Mouse (Mus musculus): Measurements from ENCODE around the gene Upf3b. TPM values are rescaled to one million over a fixed set of nuclear protein-coding genes. Genes with fewer than 3 reads are reported as not detected.
"Not testable (repeated sequence)": the region's sequence is repeated elsewhere in the genome, so short reads cannot be mapped to it uniquely, and the experiment has no call there.

Upf3b gene
- 32.4 and 33.6 TPM in 2 replicates for polyA plus RNA-seq (2014; fragmentation: Nextera tagmentation; extraction: Ambion mirVana)

GRCm38 (mm10) chrX:37110193-37110880 is at the start of gene Upf3b:
TSS of gene Upf3b (minus strand) at chrX:37110322.
- H3K27me3 ChIP-seq (ENCODE audit: control insufficient read depth, insufficient read depth, low read length): no peaks in the 10 kb centered on the region
- 23% methylated on average over 30 of the region's 30 CpGs for WGBS
- no peaks in the 10 kb centered on the region for H3K4me1 ChIP-seq (ENCODE audit: control insufficient read depth, insufficient read depth, low read length)
- ATAC-seq (ENCODE audit: low read depth): peak; percentile 97
- H3K27ac ChIP-seq (ENCODE audit: low read depth, low read length): peak within 1 kb of the TSS; percentile 84
- H3K4me3 ChIP-seq (ENCODE audit: low read depth, low read length): peak within 1 kb of the TSS; percentile 47
- H3K36me3 ChIP-seq (ENCODE audit: control insufficient read depth, insufficient read depth, low read length): no peaks in the 10 kb centered on the region
- peak within 1 kb of the TSS; percentile 54 for H3K4me2 ChIP-seq (ENCODE audit: low read depth, low read length)
- no peaks in the 10 kb centered on the region for H3K9me3 ChIP-seq (ENCODE audit: control insufficient read depth, low read length)
- peak within 1 kb of the TSS; percentile 51 for H3K9ac ChIP-seq (replicated peaks; ENCODE audit: low read depth, low read length)

- no peaks in the 10 kb centered on the region for H3K36me3 ChIP-seq (ENCODE audit: control insufficient read depth, insufficient read depth, low read length)
- no peaks in the 10 kb centered on the region for H3K27me3 ChIP-seq (ENCODE audit: control insufficient read depth, insufficient read depth, low read length)
- H3K9ac ChIP-seq (replicated peaks; ENCODE audit: low read depth, low read length): no peak overlapping the region
- H3K9me3 ChIP-seq (ENCODE audit: control insufficient read depth, low read length): no peaks in the 10 kb centered on the region
- H3K27ac ChIP-seq (ENCODE audit: low read depth, low read length): no peak overlapping the region
- no peak for ATAC-seq (ENCODE audit: low read depth)
- H3K4me3 ChIP-seq (ENCODE audit: low read depth, low read length): no peak overlapping the region
- no peaks in the 10 kb centered on the region for H3K4me1 ChIP-seq (ENCODE audit: control insufficient read depth, insufficient read depth, low read length)
- no peak overlapping the region for H3K4me2 ChIP-seq (ENCODE audit: low read depth, low read length)
- 66% methylated on average over 4 of the region's 4 CpGs for WGBS
Observed at GRCm38 (mm10) chrX:37157839-37158238, 47.7 kb upstream of the Upf3b start.

- WGBS: 93% methylated on average over 2 of the region's 2 CpGs
- H3K4me2 ChIP-seq (ENCODE audit: low read depth, low read length): no peak overlapping the region
- H3K4me3 ChIP-seq (ENCODE audit: low read depth, low read length): no peak overlapping the region
- no peaks in the 10 kb centered on the region for H3K9me3 ChIP-seq (ENCODE audit: control insufficient read depth, low read length)
- H3K4me1 ChIP-seq (ENCODE audit: control insufficient read depth, insufficient read depth, low read length): no peaks in the 10 kb centered on the region
- no peaks in the 10 kb centered on the region for H3K36me3 ChIP-seq (ENCODE audit: control insufficient read depth, insufficient read depth, low read length)
- ATAC-seq (ENCODE audit: low read depth): no peak
- H3K9ac ChIP-seq (replicated peaks; ENCODE audit: low read depth, low read length): no peak overlapping the region
- H3K27me3 ChIP-seq (ENCODE audit: control insufficient read depth, insufficient read depth, low read length): no peaks in the 10 kb centered on the region
- no peak overlapping the region for H3K27ac ChIP-seq (ENCODE audit: low read depth, low read length)
Observed at GRCm38 (mm10) chrX:37144954-37145353, 34.8 kb upstream of the Upf3b start.

DNA sequence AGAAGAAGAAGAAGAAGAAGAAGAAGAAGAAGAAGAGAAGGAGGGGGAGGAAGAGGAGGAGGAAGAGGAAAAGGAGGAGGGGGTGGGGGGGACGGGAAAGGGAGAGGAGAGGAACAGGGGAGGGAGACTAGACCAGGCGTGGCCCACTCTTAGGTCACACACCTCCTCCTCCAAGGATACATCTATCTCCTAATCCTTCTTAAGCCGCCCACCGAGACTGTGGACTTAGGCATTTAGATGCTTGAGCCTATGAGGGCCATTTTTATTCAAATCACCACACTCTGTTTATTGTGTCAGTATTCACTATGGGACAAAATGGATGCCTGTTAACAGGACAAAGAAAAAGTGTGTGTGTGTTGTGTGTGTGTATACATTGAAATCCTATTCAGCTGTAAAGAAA is 34.4 kb upstream of the Upf3b start:
- ATAC-seq (ENCODE audit: low read depth); H3K4me2 ChIP-seq (ENCODE audit: low read depth, low read length); H3K4me3 ChIP-seq (ENCODE audit: low read depth, low read length); H3K9me3 ChIP-seq (ENCODE audit: control insufficient read depth, low read length); H3K36me3 ChIP-seq (ENCODE audit: control insufficient read depth, insufficient read depth, low read length); H3K27ac ChIP-seq (ENCODE audit: low read depth, low read length); H3K9ac ChIP-seq (replicated peaks; ENCODE audit: low read depth, low read length); H3K27me3 ChIP-seq (ENCODE audit: control insufficient read depth, insufficient read depth, low read length); H3K4me1 ChIP-seq (ENCODE audit: control insufficient read depth, insufficient read depth, low read length): not testable (repeated sequence)
- 67% methylated on average over 1 of the region's 4 CpGs for WGBS

DNA sequence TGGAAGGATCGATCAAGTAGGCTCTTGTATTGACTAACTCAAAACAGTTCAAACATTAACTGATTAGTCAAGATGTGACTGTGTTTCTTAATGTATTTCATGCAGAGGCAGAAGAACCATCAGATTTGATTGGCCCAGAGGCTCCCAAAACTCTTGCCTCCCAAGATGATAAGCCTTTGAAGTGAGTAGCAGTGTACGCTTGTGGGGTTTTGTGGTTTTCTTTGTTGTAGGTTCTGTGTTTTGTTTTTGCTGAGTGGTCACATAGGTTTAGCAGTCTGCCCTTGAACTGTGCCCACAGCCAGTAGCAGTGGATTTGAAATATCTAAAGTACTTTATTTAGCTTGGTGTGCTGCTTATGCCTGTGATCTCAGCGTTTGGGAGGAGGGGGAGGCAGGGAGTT is 31.6 kb upstream of the Upf3b start:
- H3K4me3 ChIP-seq (ENCODE audit: low read depth, low read length): no peak overlapping the region
- H3K4me2 ChIP-seq (ENCODE audit: low read depth, low read length): no peak overlapping the region
- no peak overlapping the region for H3K9ac ChIP-seq (replicated peaks; ENCODE audit: low read depth, low read length)
- no peaks in the 10 kb centered on the region for H3K4me1 ChIP-seq (ENCODE audit: control insufficient read depth, insufficient read depth, low read length)
- H3K27me3 ChIP-seq (ENCODE audit: control insufficient read depth, insufficient read depth, low read length): no peaks in the 10 kb centered on the region
- no peaks in the 10 kb centered on the region for H3K9me3 ChIP-seq (ENCODE audit: control insufficient read depth, low read length)
- ATAC-seq (ENCODE audit: low read depth): no peak
- no peaks in the 10 kb centered on the region for H3K36me3 ChIP-seq (ENCODE audit: control insufficient read depth, insufficient read depth, low read length)
- no peak overlapping the region for H3K27ac ChIP-seq (ENCODE audit: low read depth, low read length)
- 88% methylated on average over 3 of the region's 3 CpGs for WGBS

GRCm38 (mm10) chrX:37126671-37127358 is 16.7 kb upstream of the Upf3b start, which contains the start of gene Nkap:
TSS of gene Nkap (plus strand) at chrX:37126795.
- 7% methylated on average over 56 of the region's 58 CpGs for WGBS
- Histone ChIP-seq H3K9me3 (ENCODE audit: control insufficient read depth, low read length) (no peaks in the 10 kb centered on the region), H3K9ac (replicated peaks; ENCODE audit: low read depth, low read length) (peak within 1 kb of the TSS; percentile 68), H3K4me3 (ENCODE audit: low read depth, low read length) (peak within 1 kb of the TSS; percentile 58), H3K36me3 (ENCODE audit: control insufficient read depth, insufficient read depth, low read length) (no peaks in the 10 kb centered on the region), H3K27ac (ENCODE audit: low read depth, low read length) (peak within 1 kb of the TSS; percentile 55), H3K27me3 (ENCODE audit: control insufficient read depth, insufficient read depth, low read length) (no peaks in the 10 kb centered on the region), H3K4me2 (ENCODE audit: low read depth, low read length) (peak within 1 kb of the TSS; percentile 57), H3K4me1 (ENCODE audit: control insufficient read depth, insufficient read depth, low read length) (peaks cover 3% of the 10 kb centered on the region; the same call in 1 of the 2 replicates)
- ATAC-seq (ENCODE audit: low read depth): peak; percentile 89

DNA sequence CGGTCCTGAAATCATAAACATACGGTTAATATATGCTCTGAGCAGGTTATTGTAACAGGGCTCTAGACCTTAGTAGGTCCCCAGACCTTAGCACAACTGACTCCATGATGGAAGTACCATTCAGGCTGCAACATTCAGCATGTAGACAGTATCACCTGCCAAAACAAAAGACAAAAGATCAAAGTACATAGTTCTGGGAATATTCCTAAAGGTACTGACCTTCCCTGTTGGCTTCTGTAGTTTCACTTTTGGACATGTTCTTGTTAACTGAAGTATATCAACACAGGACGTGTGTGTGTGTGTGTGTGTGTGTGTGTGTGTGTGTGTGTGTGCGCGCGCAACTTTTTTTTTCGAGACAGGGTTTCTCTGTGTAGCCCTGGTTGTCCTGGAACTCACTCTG is 15.4 kb upstream of the Upf3b start:
- Histone ChIP-seq H3K4me3 (ENCODE audit: low read depth, low read length) (no peak overlapping the region), H3K27ac (ENCODE audit: low read depth, low read length) (no peak overlapping the region), H3K4me2 (ENCODE audit: low read depth, low read length) (no peak overlapping the region)

GRCm38 (mm10) chrX:37120212-37120611 is 10.1 kb upstream of the Upf3b start:
- WGBS: 73% methylated on average over 5 of the region's 5 CpGs
- ATAC-seq (ENCODE audit: low read depth): no peak

More for the DNA sequence above, 15.4 kb upstream of the Upf3b start:
- H3K36me3 ChIP-seq (ENCODE audit: control insufficient read depth, insufficient read depth, low read length): no peaks in the 10 kb centered on the region
- no peaks in the 10 kb centered on the region for H3K9me3 ChIP-seq (ENCODE audit: control insufficient read depth, low read length)
- no peaks in the 10 kb centered on the region for H3K27me3 ChIP-seq (ENCODE audit: control insufficient read depth, insufficient read depth, low read length)
- H3K9ac ChIP-seq (replicated peaks; ENCODE audit: low read depth, low read length): no peak overlapping the region
- peaks cover 3% of the 10 kb centered on the region; the same call in 1 of the 2 replicates for H3K4me1 ChIP-seq (ENCODE audit: control insufficient read depth, insufficient read depth, low read length)
- no peak for ATAC-seq (ENCODE audit: low read depth)
- 97% methylated on average over 7 of the region's 7 CpGs for whole genome bisulfite sequencing

DNA sequence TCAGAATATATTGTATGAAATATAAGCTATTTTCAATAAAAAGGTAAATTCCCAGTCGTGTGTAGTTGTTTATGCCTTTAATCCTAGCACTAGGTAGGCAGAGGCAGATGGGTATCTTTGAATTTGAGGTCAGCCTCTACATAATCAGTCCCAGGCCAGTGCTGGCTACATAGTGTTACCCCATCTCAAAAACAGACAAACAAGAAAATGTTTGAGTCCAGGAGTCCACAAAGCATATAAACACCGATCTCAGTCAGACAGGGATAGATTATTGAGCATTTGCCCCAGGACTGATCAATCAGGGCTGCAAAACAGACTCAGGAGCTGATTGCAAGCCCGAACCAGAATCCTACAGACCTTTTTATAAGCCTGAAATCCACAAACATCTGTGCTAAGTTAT is 9.5 kb upstream of the Upf3b start:
- H3K27ac ChIP-seq (ENCODE audit: low read depth, low read length): no peak overlapping the region
- 70% methylated on average over 3 of the region's 3 CpGs for WGBS
- no peak overlapping the region for H3K4me3 ChIP-seq (ENCODE audit: low read depth, low read length)
- H3K27me3 ChIP-seq (ENCODE audit: control insufficient read depth, insufficient read depth, low read length): no peaks in the 10 kb centered on the region
- H3K9me3 ChIP-seq (ENCODE audit: control insufficient read depth, low read length): no peaks in the 10 kb centered on the region
- no peak for ATAC-seq (ENCODE audit: low read depth)
- no peaks in the 10 kb centered on the region for H3K4me1 ChIP-seq (ENCODE audit: control insufficient read depth, insufficient read depth, low read length)
- H3K4me2 ChIP-seq (ENCODE audit: low read depth, low read length): no peak overlapping the region
- no peaks in the 10 kb centered on the region for H3K36me3 ChIP-seq (ENCODE audit: control insufficient read depth, insufficient read depth, low read length)
- H3K9ac ChIP-seq (replicated peaks; ENCODE audit: low read depth, low read length): no peak overlapping the region

More at GRCm38 (mm10) chrX:37120212-37120611, 10.1 kb upstream of the Upf3b start:
- Histone ChIP-seq H3K4me1 (ENCODE audit: control insufficient read depth, insufficient read depth, low read length) (no peaks in the 10 kb centered on the region), H3K4me3 (ENCODE audit: low read depth, low read length) (no peak overlapping the region), H3K9ac (replicated peaks; ENCODE audit: low read depth, low read length) (no peak overlapping the region), H3K36me3 (ENCODE audit: control insufficient read depth, insufficient read depth, low read length) (no peaks in the 10 kb centered on the region), H3K9me3 (ENCODE audit: control insufficient read depth, low read length) (no peaks in the 10 kb centered on the region), H3K27me3 (ENCODE audit: control insufficient read depth, insufficient read depth, low read length) (no peaks in the 10 kb centered on the region), H3K4me2 (ENCODE audit: low read depth, low read length) (no peak overlapping the region), H3K27ac (ENCODE audit: low read depth, low read length) (no peak overlapping the region)
